Mouse (Mus musculus): ENCODE results near the gene Prss28. TPM values are rescaled to one million over a fixed set of nuclear protein-coding genes. Genes with fewer than 3 reads are reported as not detected.
A peak's percentile ranks its signal among the peaks of the same experiment; 100 is the strongest.

The Prss28 gene
- 0.19 TPM in 1 of 2 replicates, not detected in the other for polyA plus RNA-seq (2016; fragmentation: Nextera tagmentation; extraction: Ambion mirVana)

- no peak for ATAC-seq (ENCODE audit: insufficient number of reproducible peaks, insufficient read depth, low FRiP score, low TSS enrichment)
- Histone ChIP-seq H3K4me1 (no peaks in the 10 kb centered on the region), H3K4me3 (no peak within 1 kb of the TSS), H3K4me2 (replicated peaks) (no peak within 1 kb of the TSS), H3K9ac (no peak within 1 kb of the TSS), H3K9me3 (no peaks in the 10 kb centered on the region), H3K27me3 (no peaks in the 10 kb centered on the region), H3K27ac (no peak within 1 kb of the TSS), H3K36me3 (no peaks in the 10 kb centered on the region)
- WGBS, result 79% methylated on average over 4 of the region's 4 CpGs
Observed at GRCm38 (mm10) chr17:25308346-25308745, at the start of gene Prss28. Gene Prss28, plus strand, starts transcription at chr17:25308646.

GRCm38 (mm10) chr17:25264453-25264852, 44.0 kb upstream of the Prss28 start:
- ATAC-seq (ENCODE audit: insufficient number of reproducible peaks, insufficient read depth, low FRiP score, low TSS enrichment), result no peak
- WGBS, result 84% methylated on average over 3 of the region's 3 CpGs
- no peaks in the 10 kb centered on the region for H3K27me3 ChIP-seq
- H3K27ac ChIP-seq, result no peak overlapping the region
- no peaks in the 10 kb centered on the region for H3K9me3 ChIP-seq
- H3K4me2 ChIP-seq (replicated peaks), result no peak overlapping the region
- H3K9ac ChIP-seq, result no peak overlapping the region
- H3K36me3 ChIP-seq, result peaks cover 80% of the 10 kb centered on the region
- no peak overlapping the region for H3K4me3 ChIP-seq
- no peaks in the 10 kb centered on the region for H3K4me1 ChIP-seq

GRCm38 (mm10) chr17:25270795-25271335, 37.6 kb upstream of the Prss28 start:
- Histone ChIP-seq H3K9me3 (no peaks in the 10 kb centered on the region), H3K27ac (no peak overlapping the region), H3K4me2 (replicated peaks) (peak overlapping the region; percentile 91), H3K4me3 (0 out of 2 replicates have a peak overlapping the region, but pooled peaks have one; percentile 1), H3K36me3 (peaks cover 46% of the 10 kb centered on the region), H3K27me3 (no peaks in the 10 kb centered on the region), H3K9ac (peak overlapping the region; percentile 100), H3K4me1 (peaks cover 24% of the 10 kb centered on the region)
- 86% methylated on average over 2 of the region's 2 CpGs for WGBS
- ATAC-seq (ENCODE audit: insufficient number of reproducible peaks, insufficient read depth, low FRiP score, low TSS enrichment), result no peak

- Histone ChIP-seq H3K27ac (peak overlapping the region; percentile 98; the same call in 1 of the 2 replicates), H3K9ac (peak overlapping the region; percentile 100), H3K27me3 (no peaks in the 10 kb centered on the region), H3K4me2 (replicated peaks) (peak overlapping the region; percentile 91), H3K9me3 (no peaks in the 10 kb centered on the region), H3K36me3 (peaks cover 31% of the 10 kb centered on the region), H3K4me1 (peaks cover 24% of the 10 kb centered on the region), H3K4me3 (peak overlapping the region; percentile 94)
- ATAC-seq (ENCODE audit: insufficient number of reproducible peaks, insufficient read depth, low FRiP score, low TSS enrichment), result no peak
- 1% methylated on average over 10 of the region's 10 CpGs for WGBS
Observed at GRCm38 (mm10) chr17:25272326-25272725, 36.1 kb upstream of the Prss28 start.

GRCm38 (mm10) chr17:25272951-25273705, 35.3 kb upstream of the Prss28 start:
- Histone ChIP-seq H3K27me3 (no peaks in the 10 kb centered on the region), H3K4me2 (replicated peaks) (peak overlapping the region; percentile 91), H3K4me1 (peaks cover 24% of the 10 kb centered on the region), H3K9me3 (no peaks in the 10 kb centered on the region), H3K4me3 (peak overlapping the region; percentile 94), H3K36me3 (peaks cover 23% of the 10 kb centered on the region), H3K27ac (peak overlapping the region; percentile 98), H3K9ac (peak overlapping the region; percentile 100)
- peak; percentile 88 for ATAC-seq (ENCODE audit: insufficient number of reproducible peaks, insufficient read depth, low FRiP score, low TSS enrichment)
- under 1% methylated on average over 86 of the region's 92 CpGs for WGBS

GRCm38 (mm10) chr17:25273706-25274501, 34.5 kb upstream of the Prss28 start:
- Histone ChIP-seq H3K27me3 (no peaks in the 10 kb centered on the region), H3K4me1 (peaks cover 24% of the 10 kb centered on the region), H3K4me2 (replicated peaks) (peak overlapping the region; percentile 42), H3K4me3 (peak overlapping the region; percentile 94), H3K36me3 (peaks cover 15% of the 10 kb centered on the region), H3K9ac (peak overlapping the region; percentile 100), H3K9me3 (no peaks in the 10 kb centered on the region), H3K27ac (peak overlapping the region; percentile 98)
- WGBS, result 1% methylated on average over 45 of the region's 45 CpGs
- peak; percentile 80 for ATAC-seq (ENCODE audit: insufficient number of reproducible peaks, insufficient read depth, low FRiP score, low TSS enrichment)

- peak within 1 kb of the TSS; percentile 98 for H3K27ac ChIP-seq
- peaks cover 7% of the 10 kb centered on the region for H3K36me3 ChIP-seq
- peak within 1 kb of the TSS; percentile 42 for H3K4me2 ChIP-seq (replicated peaks)
- H3K9me3 ChIP-seq, result no peaks in the 10 kb centered on the region
- 78% methylated on average over 9 of the region's 9 CpGs for WGBS
- peak within 1 kb of the TSS; percentile 100 for H3K9ac ChIP-seq
- H3K27me3 ChIP-seq, result no peaks in the 10 kb centered on the region
- ATAC-seq (ENCODE audit: insufficient number of reproducible peaks, insufficient read depth, low FRiP score, low TSS enrichment), result no peak
- H3K4me3 ChIP-seq, result peak within 1 kb of the TSS; percentile 94
- peaks cover 24% of the 10 kb centered on the region for H3K4me1 ChIP-seq
Observed at GRCm38 (mm10) chr17:25274571-25275346, 33.7 kb upstream of the Prss28 start, which contains the start of gene Ube2i. Gene Ube2i, minus strand, starts transcription at chr17:25274622.

GRCm38 (mm10) chr17:25275833-25276232, 32.6 kb upstream of the Prss28 start:
- Histone ChIP-seq H3K27ac (no peak overlapping the region), H3K9ac (no peak overlapping the region), H3K36me3 (peaks cover 2% of the 10 kb centered on the region; the same call in 1 of the 2 replicates), H3K4me1 (peaks cover 18% of the 10 kb centered on the region), H3K9me3 (no peaks in the 10 kb centered on the region), H3K4me3 (no peak overlapping the region), H3K27me3 (no peaks in the 10 kb centered on the region), H3K4me2 (replicated peaks) (no peak overlapping the region)
- ATAC-seq (ENCODE audit: insufficient number of reproducible peaks, insufficient read depth, low FRiP score, low TSS enrichment), result no peak
- WGBS, result 94% methylated on average over 3 of the region's 3 CpGs

GRCm38 (mm10) chr17:25282133-25282532, 26.3 kb upstream of the Prss28 start:
- H3K27ac ChIP-seq, result no peak overlapping the region
- H3K36me3 ChIP-seq, result no peaks in the 10 kb centered on the region
- no peak overlapping the region for H3K4me3 ChIP-seq
- ATAC-seq (ENCODE audit: insufficient number of reproducible peaks, insufficient read depth, low FRiP score, low TSS enrichment), result no peak
- H3K4me1 ChIP-seq, result no peaks in the 10 kb centered on the region
- WGBS, result 47% methylated on average over 11 of the region's 11 CpGs
- H3K27me3 ChIP-seq, result no peaks in the 10 kb centered on the region
- no peaks in the 10 kb centered on the region for H3K9me3 ChIP-seq
- H3K9ac ChIP-seq, result no peak overlapping the region
- no peak overlapping the region for H3K4me2 ChIP-seq (replicated peaks)

GRCm38 (mm10) chr17:25285033-25285432, 23.4 kb upstream of the Prss28 start:
- Histone ChIP-seq H3K4me3 (no peak overlapping the region), H3K4me2 (replicated peaks) (no peak overlapping the region), H3K27me3 (no peaks in the 10 kb centered on the region), H3K9ac (no peak overlapping the region), H3K9me3 (no peaks in the 10 kb centered on the region), H3K27ac (no peak overlapping the region), H3K36me3 (no peaks in the 10 kb centered on the region), H3K4me1 (no peaks in the 10 kb centered on the region)
- 24% methylated on average over 3 of the region's 3 CpGs for whole genome bisulfite sequencing
- no peak for ATAC-seq (ENCODE audit: insufficient number of reproducible peaks, insufficient read depth, low FRiP score, low TSS enrichment)

- H3K4me3 ChIP-seq, result no peak overlapping the region
- 22% methylated on average over 4 of the region's 4 CpGs for WGBS
- no peak overlapping the region for H3K9ac ChIP-seq
Observed at GRCm38 (mm10) chr17:25288842-25289241, 19.6 kb upstream of the Prss28 start.

More at GRCm38 (mm10) chr17:25288842-25289241, 19.6 kb upstream of the Prss28 start:
- Histone ChIP-seq H3K36me3 (no peaks in the 10 kb centered on the region), H3K4me2 (replicated peaks) (no peak overlapping the region), H3K27ac (no peak overlapping the region), H3K4me1 (no peaks in the 10 kb centered on the region), H3K27me3 (no peaks in the 10 kb centered on the region), H3K9me3 (no peaks in the 10 kb centered on the region)
- ATAC-seq (ENCODE audit: insufficient number of reproducible peaks, insufficient read depth, low FRiP score, low TSS enrichment), result no peak

Measured in embryonic facial prominence, embryonic 12.5 days (tissue).